Mouse (Mus musculus) lung, adult 18-20 months (tissue): ENCODE results near the gene Mgat5b.

Experiments used
- DNase-seq, 2 experiments: peaks; one replicate each; pipeline ENCODE4 v3.0.0; 2022; ENCODE audit warnings: mixed read lengths in 2 of 2

The Mgat5b gene

DNA sequence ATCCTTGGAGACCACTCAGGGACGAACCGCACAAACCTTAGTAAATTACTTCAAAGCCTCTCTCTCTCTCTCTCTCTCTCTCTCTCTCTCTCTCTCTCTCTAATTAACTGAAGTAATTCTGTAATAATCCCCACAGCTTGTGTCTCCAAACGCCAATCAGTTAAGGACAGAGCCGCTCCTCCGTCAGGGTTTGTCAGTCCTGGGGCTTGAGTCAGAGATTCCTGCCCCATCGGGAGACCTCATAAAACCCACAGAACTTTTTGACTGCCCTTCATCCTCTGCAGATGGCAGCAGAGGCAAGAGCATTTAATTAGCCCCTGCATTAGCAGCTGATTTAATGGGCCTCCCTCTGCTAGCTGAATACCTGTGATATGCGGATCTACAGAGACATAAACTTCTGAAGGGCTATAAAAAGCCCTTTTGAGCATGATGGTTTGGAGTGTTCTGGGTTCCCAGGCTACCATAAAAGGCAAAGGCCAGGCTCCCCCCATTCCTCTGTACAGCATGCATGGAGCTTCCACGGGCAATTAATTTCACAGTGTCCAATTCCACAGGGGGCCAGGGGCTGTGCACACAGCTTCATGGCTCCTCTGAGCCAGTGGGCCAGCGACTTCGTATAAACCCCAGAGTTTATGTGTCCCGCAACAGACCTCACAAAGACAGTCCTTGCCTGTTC lies 117.1 kb downstream of the Mgat5b start:
- no peak for DNase-seq
